Mouse (Mus musculus): Measurements from ENCODE around the gene Foxo1. TPM values are rescaled to one million over a fixed set of nuclear protein-coding genes. Genes with fewer than 3 reads are reported as not detected.
A peak's percentile ranks its signal among the peaks of the same experiment; 100 is the strongest.

Gene Foxo1
- polyA plus RNA-seq, 1 experiment from 2014 or later: 2.2 TPM

DNA sequence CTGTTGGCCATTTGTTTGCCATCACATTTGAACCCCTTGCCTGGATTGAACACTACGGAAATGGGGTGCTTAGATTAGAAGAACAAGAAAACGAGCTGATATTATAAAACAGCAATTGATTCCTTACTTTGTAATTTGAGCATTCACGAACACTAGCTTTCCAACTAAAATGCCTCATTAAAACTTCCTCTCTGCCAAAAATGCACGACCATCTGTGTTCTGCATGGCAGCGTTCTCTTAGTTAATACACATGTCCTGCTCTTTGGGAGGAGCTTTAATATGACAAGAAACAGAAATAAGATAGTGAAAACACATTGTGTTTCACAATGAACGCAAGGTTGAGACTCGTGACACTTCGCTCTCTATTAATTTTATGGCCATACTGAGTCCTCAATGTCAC lies 3.8 kb upstream of the Foxo1 start:
- H3K36me3 ChIP-seq (ENCODE audit: control insufficient read depth, insufficient read depth): no peaks in the 10 kb centered on the region
- ATAC-seq (ENCODE audit: low read depth): no peak
- peaks cover 19% of the 10 kb centered on the region for H3K27me3 ChIP-seq (ENCODE audit: control insufficient read depth, insufficient read depth, low read depth, low read length)
- H3K4me3 ChIP-seq (ENCODE audit: low read depth, low read length): no peak overlapping the region
- peaks cover 10% of the 10 kb centered on the region for H3K4me1 ChIP-seq (ENCODE audit: control insufficient read depth, low read depth, low read length)
- no peaks in the 10 kb centered on the region for H3K9me3 ChIP-seq (replicated peaks; ENCODE audit: control insufficient read depth, low read length)
- no peak overlapping the region for H3K4me2 ChIP-seq (ENCODE audit: low read depth, low read length)
- H3K9ac ChIP-seq (ENCODE audit: low read depth, low read length): no peak overlapping the region
- WGBS (ENCODE audit: insufficient replicate concordance): 62% methylated on average over 8 of the region's 8 CpGs
- H3K27ac ChIP-seq (ENCODE audit: low read length): no peak overlapping the region

DNA sequence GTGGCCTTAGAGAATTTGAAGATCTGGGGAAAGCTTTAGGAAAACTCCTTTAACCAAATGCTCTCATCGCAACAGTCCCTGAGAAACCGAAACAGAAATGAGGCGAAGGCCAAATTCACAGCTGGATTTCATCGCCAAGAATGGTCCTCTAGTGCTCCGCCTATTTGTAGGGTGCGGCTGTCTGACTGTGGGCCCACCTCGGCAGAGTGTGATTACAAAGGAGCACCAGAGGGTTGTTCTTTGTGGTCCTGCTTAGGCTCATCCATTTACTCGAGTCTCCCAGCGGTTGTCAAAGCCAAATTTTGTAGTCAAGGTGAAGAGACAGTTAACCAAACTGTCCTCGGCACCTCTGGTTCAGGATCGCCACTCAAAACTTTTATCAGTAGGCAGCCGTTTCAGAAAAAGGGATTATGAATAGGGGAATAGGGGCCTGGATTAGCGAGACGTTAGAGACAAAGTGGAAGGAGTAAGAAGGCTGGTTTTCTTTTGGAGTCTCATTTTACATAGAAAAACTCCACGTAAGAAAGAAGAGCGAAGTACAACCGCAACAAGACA lies 1.5 kb upstream of the Foxo1 start:
- ATAC-seq (ENCODE audit: low read depth): no peak
- Histone ChIP-seq H3K36me3 (ENCODE audit: control insufficient read depth, insufficient read depth) (no peaks in the 10 kb centered on the region), H3K4me2 (ENCODE audit: low read depth, low read length) (peak overlapping the region; percentile 97), H3K27ac (ENCODE audit: low read length) (no peak overlapping the region), H3K9me3 (replicated peaks; ENCODE audit: control insufficient read depth, low read length) (no peaks in the 10 kb centered on the region), H3K4me3 (ENCODE audit: low read depth, low read length) (peak overlapping the region; percentile 78), H3K27me3 (ENCODE audit: control insufficient read depth, insufficient read depth, low read depth, low read length) (peaks cover 32% of the 10 kb centered on the region), H3K4me1 (ENCODE audit: control insufficient read depth, low read depth, low read length) (peaks cover 10% of the 10 kb centered on the region), H3K9ac (ENCODE audit: low read depth, low read length) (peak overlapping the region; percentile 22; the same call in 1 of the 2 replicates)
- WGBS (ENCODE audit: insufficient replicate concordance): 15% methylated on average over 17 of the region's 17 CpGs

DNA sequence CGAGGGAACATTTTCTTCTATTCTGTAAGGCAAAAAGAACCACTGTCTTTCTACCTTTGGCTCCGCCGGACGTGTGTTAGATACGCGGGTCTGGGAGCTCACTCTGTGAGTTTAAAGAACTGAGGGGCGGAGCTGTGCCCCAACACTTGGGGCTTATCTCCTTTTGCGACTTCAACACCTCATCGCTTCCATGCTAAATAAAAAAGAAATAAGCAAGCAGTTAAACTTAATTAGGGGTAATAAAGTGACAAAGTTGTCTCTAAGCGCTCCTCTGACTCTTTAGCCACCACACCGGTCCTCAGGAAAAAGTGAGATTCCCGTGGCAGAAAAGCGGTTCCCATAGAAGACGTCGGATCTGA lies 864 bp upstream of the Foxo1 start:
- peak overlapping the region; percentile 78 for H3K4me3 ChIP-seq (ENCODE audit: low read depth, low read length)
- H3K36me3 ChIP-seq (ENCODE audit: control insufficient read depth, insufficient read depth): no peaks in the 10 kb centered on the region
- H3K4me2 ChIP-seq (ENCODE audit: low read depth, low read length): peak overlapping the region; percentile 97
- H3K27me3 ChIP-seq (ENCODE audit: control insufficient read depth, insufficient read depth, low read depth, low read length): peaks cover 32% of the 10 kb centered on the region
- no peak for ATAC-seq (ENCODE audit: low read depth)
- no peaks in the 10 kb centered on the region for H3K9me3 ChIP-seq (replicated peaks; ENCODE audit: control insufficient read depth, low read length)
- peak overlapping the region; percentile 71 for H3K9ac ChIP-seq (ENCODE audit: low read depth, low read length)
- H3K4me1 ChIP-seq (ENCODE audit: control insufficient read depth, low read depth, low read length): peaks cover 10% of the 10 kb centered on the region
- H3K27ac ChIP-seq (ENCODE audit: low read length): no peak overlapping the region
- under 1% methylated on average over 15 of the region's 15 CpGs for whole genome bisulfite sequencing (ENCODE audit: insufficient replicate concordance)

DNA sequence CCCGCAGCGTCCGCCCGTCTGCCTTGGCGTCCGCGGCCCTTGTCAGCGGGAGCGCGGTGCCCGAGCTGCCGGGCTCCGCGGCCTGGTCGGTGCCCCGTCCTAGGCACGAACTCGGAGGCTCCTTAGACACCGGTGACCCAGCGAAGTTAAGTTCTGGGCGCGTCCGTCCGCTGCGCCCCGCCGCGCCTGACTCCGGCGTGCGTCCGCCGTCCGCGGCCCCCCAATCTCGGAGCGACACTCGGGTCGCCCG lies 276 bp downstream of the Foxo1 start:
- no peaks in the 10 kb centered on the region for H3K9me3 ChIP-seq (replicated peaks; ENCODE audit: control insufficient read depth, low read length)
- no peak; the same call in 1 of the 2 replicates for ATAC-seq (ENCODE audit: low read depth)
- H3K4me1 ChIP-seq (ENCODE audit: control insufficient read depth, low read depth, low read length): peaks cover 10% of the 10 kb centered on the region
- no peaks in the 10 kb centered on the region for H3K36me3 ChIP-seq (ENCODE audit: control insufficient read depth, insufficient read depth)
- peak overlapping the region; percentile 80 for H3K27ac ChIP-seq (ENCODE audit: low read length)
- H3K9ac ChIP-seq (ENCODE audit: low read depth, low read length): peak overlapping the region; percentile 76
- peak overlapping the region; percentile 97 for H3K4me2 ChIP-seq (ENCODE audit: low read depth, low read length)
- H3K4me3 ChIP-seq (ENCODE audit: low read depth, low read length): peak overlapping the region; percentile 78
- WGBS (ENCODE audit: insufficient replicate concordance): 0% methylated on average over 32 of the region's 40 CpGs
- H3K27me3 ChIP-seq (ENCODE audit: control insufficient read depth, insufficient read depth, low read depth, low read length): peaks cover 32% of the 10 kb centered on the region

DNA sequence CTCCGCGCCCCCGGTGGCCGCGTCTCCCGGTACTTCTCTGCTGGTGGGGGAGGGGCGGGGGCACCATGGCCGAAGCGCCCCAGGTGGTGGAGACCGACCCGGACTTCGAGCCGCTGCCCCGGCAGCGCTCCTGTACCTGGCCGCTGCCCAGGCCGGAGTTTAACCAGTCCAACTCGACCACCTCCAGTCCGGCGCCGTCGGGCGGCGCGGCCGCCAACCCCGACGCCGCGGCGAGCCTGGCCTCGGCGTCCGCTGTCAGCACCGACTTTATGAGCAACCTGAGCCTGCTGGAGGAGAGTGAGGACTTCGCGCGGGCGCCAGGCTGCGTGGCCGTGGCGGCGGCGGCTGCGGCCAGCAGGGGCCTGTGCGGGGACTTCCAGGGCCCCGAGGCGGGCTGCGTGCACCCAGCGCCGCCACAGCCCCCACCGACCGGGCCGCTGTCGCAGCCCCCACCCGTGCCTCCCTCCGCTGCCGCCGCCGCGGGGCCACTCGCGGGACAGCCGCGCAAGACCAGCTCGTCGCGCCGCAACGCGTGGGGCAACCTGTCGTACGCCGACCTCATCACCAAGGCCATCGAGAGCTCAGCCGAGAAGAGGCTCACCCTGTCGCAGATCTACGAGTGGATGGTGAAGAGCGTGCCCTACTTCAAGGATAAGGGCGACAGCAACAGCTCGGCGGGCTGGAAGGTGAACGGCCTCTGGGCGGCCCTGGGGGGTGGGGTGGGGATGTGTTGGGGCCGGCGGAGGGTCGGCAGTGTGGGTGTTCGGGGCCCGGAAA lies 789 bp downstream of the Foxo1 start:
- peaks cover 10% of the 10 kb centered on the region for H3K4me1 ChIP-seq (ENCODE audit: control insufficient read depth, low read depth, low read length)
- no peaks in the 10 kb centered on the region for H3K9me3 ChIP-seq (replicated peaks; ENCODE audit: control insufficient read depth, low read length)
- no peaks in the 10 kb centered on the region for H3K36me3 ChIP-seq (ENCODE audit: control insufficient read depth, insufficient read depth)
- peak overlapping the region; percentile 78 for H3K4me3 ChIP-seq (ENCODE audit: low read depth, low read length)
- peak overlapping the region; percentile 80 for H3K27ac ChIP-seq (ENCODE audit: low read length)
- H3K9ac ChIP-seq (ENCODE audit: low read depth, low read length): peak overlapping the region; percentile 76
- H3K27me3 ChIP-seq (ENCODE audit: control insufficient read depth, insufficient read depth, low read depth, low read length): peaks cover 32% of the 10 kb centered on the region
- under 1% methylated on average over 84 of the region's 89 CpGs for WGBS (ENCODE audit: insufficient replicate concordance)
- peak; percentile 12 for ATAC-seq (ENCODE audit: low read depth)
- H3K4me2 ChIP-seq (ENCODE audit: low read depth, low read length): peak overlapping the region; percentile 97

DNA sequence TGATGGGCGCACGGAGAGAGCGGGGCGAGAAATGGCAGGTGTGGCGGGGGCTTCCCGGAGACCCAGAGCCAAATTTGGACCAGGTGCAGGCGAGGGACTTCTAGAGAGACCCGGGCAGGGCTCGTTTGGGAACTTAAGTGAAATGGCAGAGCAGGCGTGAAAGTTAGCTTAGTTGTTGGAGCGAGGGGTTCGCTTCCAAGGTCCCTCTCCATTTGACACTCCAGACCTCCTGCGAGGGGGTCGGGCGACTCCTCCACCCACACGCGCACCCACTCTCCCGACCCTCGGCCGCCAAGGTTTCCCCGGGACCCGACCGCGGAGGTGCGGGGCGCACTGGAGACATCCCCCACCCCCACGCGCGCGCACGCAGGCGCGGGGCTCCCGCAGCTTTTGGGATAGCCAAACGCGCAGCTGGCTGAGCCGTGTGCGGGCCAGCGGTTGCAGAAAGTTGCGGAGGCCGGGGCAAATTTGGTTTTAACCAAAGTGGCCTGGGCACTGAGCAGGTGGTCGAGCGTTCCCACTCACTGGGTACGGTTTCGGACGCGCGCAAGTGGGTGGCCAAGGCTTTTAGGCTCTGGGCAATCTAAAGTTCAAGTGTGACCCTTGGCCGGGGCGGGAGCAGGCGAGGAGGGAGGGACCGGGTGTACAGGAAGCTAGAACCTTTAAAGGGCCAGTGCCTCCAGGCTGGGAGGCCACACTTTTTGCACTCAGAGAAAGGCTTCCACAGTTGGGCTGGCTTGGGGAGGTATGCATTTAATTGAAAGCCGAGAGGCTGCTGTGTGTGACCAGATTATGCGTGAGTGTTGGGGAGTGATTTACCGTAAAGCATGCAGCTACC lies 1.6 kb downstream of the Foxo1 start:
- Histone ChIP-seq H3K4me2 (ENCODE audit: low read depth, low read length) (peak overlapping the region; percentile 97), H3K27ac (ENCODE audit: low read length) (peak overlapping the region; percentile 62), H3K36me3 (ENCODE audit: control insufficient read depth, insufficient read depth) (no peaks in the 10 kb centered on the region), H3K4me3 (ENCODE audit: low read depth, low read length) (peak overlapping the region; percentile 78), H3K27me3 (ENCODE audit: control insufficient read depth, insufficient read depth, low read depth, low read length) (peaks cover 32% of the 10 kb centered on the region), H3K9ac (ENCODE audit: low read depth, low read length) (peak overlapping the region; percentile 76), H3K4me1 (ENCODE audit: control insufficient read depth, low read depth, low read length) (peaks cover 10% of the 10 kb centered on the region), H3K9me3 (replicated peaks; ENCODE audit: control insufficient read depth, low read length) (no peaks in the 10 kb centered on the region)
- peak; percentile 59 for ATAC-seq (ENCODE audit: low read depth)
- WGBS (ENCODE audit: insufficient replicate concordance): under 1% methylated on average over 55 of the region's 55 CpGs

DNA sequence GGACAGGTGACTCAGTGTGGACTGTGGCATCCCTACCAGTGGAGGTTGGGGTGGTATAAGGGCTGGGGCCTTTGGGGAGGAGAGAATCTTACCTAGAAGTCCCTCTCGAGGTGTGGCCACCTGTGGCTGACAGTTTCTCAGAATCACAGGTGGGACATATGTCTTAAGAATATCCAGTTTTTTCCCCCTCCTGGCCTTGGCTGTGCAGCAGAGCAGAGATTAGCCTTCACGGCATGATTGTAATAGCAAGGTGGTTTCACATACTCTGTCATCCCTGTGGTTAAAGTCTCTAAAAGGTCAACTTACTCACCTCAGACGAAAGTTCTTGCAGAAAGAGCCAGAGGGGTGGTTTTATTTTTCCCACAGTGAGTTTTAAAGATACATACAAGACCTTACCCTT lies 2.4 kb downstream of the Foxo1 start:
- H3K27ac ChIP-seq (ENCODE audit: low read length): no peak overlapping the region
- no peaks in the 10 kb centered on the region for H3K9me3 ChIP-seq (replicated peaks; ENCODE audit: control insufficient read depth, low read length)
- no peak for ATAC-seq (ENCODE audit: low read depth)
- peaks cover 10% of the 10 kb centered on the region for H3K4me1 ChIP-seq (ENCODE audit: control insufficient read depth, low read depth, low read length)
- H3K36me3 ChIP-seq (ENCODE audit: control insufficient read depth, insufficient read depth): no peaks in the 10 kb centered on the region
- peak overlapping the region; percentile 28; the same call in 1 of the 2 replicates for H3K9ac ChIP-seq (ENCODE audit: low read depth, low read length)
- 33% methylated on average over 3 of the region's 3 CpGs for WGBS (ENCODE audit: insufficient replicate concordance)
- H3K4me2 ChIP-seq (ENCODE audit: low read depth, low read length): peak overlapping the region; percentile 97
- H3K4me3 ChIP-seq (ENCODE audit: low read depth, low read length): peak overlapping the region; percentile 78
- H3K27me3 ChIP-seq (ENCODE audit: control insufficient read depth, insufficient read depth, low read depth, low read length): peaks cover 32% of the 10 kb centered on the region

DNA sequence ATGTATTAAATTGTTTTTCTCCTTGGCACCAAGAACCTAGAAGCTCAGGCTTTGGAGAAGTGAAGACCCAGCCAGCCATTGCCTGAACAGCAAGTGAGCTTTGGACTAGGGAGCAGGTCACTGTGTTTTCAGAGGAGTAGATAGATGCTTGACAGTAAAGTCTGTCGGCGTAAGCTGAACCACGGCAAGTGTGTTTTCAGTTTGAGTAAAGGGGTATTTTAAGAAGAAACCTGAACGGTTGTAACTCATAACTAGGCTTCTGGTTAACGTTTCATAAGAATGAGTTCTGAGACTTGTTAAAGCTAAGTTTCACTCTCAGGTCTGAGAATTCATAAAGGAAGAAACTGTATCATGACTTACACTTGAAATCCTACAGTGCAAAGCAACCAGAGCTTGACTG lies 3.2 kb downstream of the Foxo1 start:
- Histone ChIP-seq H3K4me3 (ENCODE audit: low read depth, low read length) (no peak overlapping the region), H3K4me1 (ENCODE audit: control insufficient read depth, low read depth, low read length) (peaks cover 10% of the 10 kb centered on the region), H3K36me3 (ENCODE audit: control insufficient read depth, insufficient read depth) (no peaks in the 10 kb centered on the region), H3K27me3 (ENCODE audit: control insufficient read depth, insufficient read depth, low read depth, low read length) (peaks cover 31% of the 10 kb centered on the region), H3K9me3 (replicated peaks; ENCODE audit: control insufficient read depth, low read length) (no peaks in the 10 kb centered on the region), H3K4me2 (ENCODE audit: low read depth, low read length) (0 out of 2 replicates have a peak overlapping the region, but pooled peaks have one; percentile 97), H3K9ac (ENCODE audit: low read depth, low read length) (no peak overlapping the region), H3K27ac (ENCODE audit: low read length) (no peak overlapping the region)
- WGBS (ENCODE audit: insufficient replicate concordance): 65% methylated on average over 5 of the region's 5 CpGs
- no peak for ATAC-seq (ENCODE audit: low read depth)

All from liver, embryonic 16.5 days (tissue).